Mouse (Mus musculus): ENCODE results near the gene Mroh3. TPM values are rescaled to one million over a fixed set of nuclear protein-coding genes. Genes with fewer than 3 reads are reported as not detected.

The Mroh3 gene
- polyA plus RNA-seq, 1 experiment from 2014 or later, result 0.91 TPM

- DNase-seq (ENCODE audit: low read depth, low spot score) (peak; percentile 84), ATAC-seq (peak; percentile 67)
- no peak for TF ChIP-seq CTCF (IDR thresholded peaks at IDR 0.05)
- CTCF ChIA-PET, result no interaction called here
- POLR2A ChIA-PET, result no interaction called here
- H3K27me3 ChIP-seq, result no peaks in the 10 kb centered on the region
- in situ Hi-C loops (cut with MboI; ENCODE audit: low pct_unique_long_range_greater_than_20kb), result no loop called here
Observed at GRCm38 (mm10) chr1:136228328-136229039, 15.9 kb upstream of the Mroh3 start.

- ChIA-PET CTCF (no interaction called here), POLR2A (no interaction called here)
- in situ Hi-C loops (cut with MboI; ENCODE audit: low pct_unique_long_range_greater_than_20kb), result no loop called here
- DNase-seq (ENCODE audit: low read depth, low spot score) (peak; percentile 51), ATAC-seq (no peak)
- TF ChIP-seq CTCF (IDR thresholded peaks at IDR 0.05), result no peak
- H3K27me3 ChIP-seq, result no peaks in the 10 kb centered on the region
Observed at GRCm38 (mm10) chr1:136227870-136228269, 15.2 kb upstream of the Mroh3 start.

DNA sequence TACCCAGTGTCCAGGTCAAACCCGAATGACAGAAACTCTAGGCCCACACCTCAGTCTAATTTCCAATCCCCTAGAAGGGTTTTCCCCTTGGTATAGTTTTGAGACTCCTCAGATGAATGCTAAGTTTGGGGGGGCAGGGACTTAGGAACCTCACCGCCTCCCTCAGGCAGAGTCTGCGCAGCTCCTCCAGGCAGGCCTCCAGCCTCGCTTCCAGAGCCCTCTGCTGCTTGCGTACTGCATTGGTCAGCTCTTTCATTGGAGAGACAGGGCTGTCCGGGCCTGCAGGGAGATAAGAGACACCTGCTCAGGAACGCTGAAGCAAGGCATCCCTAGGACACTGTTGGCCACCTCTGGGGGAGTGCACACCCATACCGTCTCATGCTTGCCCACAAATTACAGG is 14.0 kb upstream of the Mroh3 start:
- CTCF ChIA-PET, result no interaction called here
- TF ChIP-seq CTCF (IDR thresholded peaks at IDR 0.05), result no peak
- no peaks in the 10 kb centered on the region for H3K27me3 ChIP-seq
- ATAC-seq (no peak), DNase-seq (ENCODE audit: low read depth, low spot score) (no peak)
- POLR2A ChIA-PET, result interaction anchor here (0.6 kb wide), 1 partner anchor 157 kb away, joined by 3 read pairs; no protein-coding TSS in a partner anchor
- in situ Hi-C loops (cut with MboI; ENCODE audit: low pct_unique_long_range_greater_than_20kb), result no loop called here

GRCm38 (mm10) chr1:136225846-136226245 is 13.2 kb upstream of the Mroh3 start:
- ChIA-PET CTCF (no interaction called here), POLR2A (interaction anchor here (0.6 kb wide), 1 partner anchor 158 kb away, joined by 3 read pairs; no protein-coding TSS in a partner anchor)
- no peak for DNase-seq (ENCODE audit: low read depth, low spot score)
- in situ Hi-C loops (cut with MboI; ENCODE audit: low pct_unique_long_range_greater_than_20kb), result no loop called here
- no peak for ATAC-seq
- H3K27me3 ChIP-seq, result no peaks in the 10 kb centered on the region
- TF ChIP-seq CTCF (IDR thresholded peaks at IDR 0.05), result no peak

GRCm38 (mm10) chr1:136223758-136224342 is 11.2 kb upstream of the Mroh3 start:
- ATAC-seq, result no peak
- POLR2A ChIA-PET, result no interaction called here

GRCm38 (mm10) chr1:136222386-136222785 is 9.8 kb upstream of the Mroh3 start:
- CTCF ChIA-PET, result no interaction called here
- POLR2A ChIA-PET, result no interaction called here
- H3K27me3 ChIP-seq, result no peaks in the 10 kb centered on the region

More at GRCm38 (mm10) chr1:136223758-136224342, 11.2 kb upstream of the Mroh3 start:
- no peaks in the 10 kb centered on the region for H3K27me3 ChIP-seq
- in situ Hi-C loops (cut with MboI; ENCODE audit: low pct_unique_long_range_greater_than_20kb), result no loop called here
- CTCF ChIA-PET, result no interaction called here
- no peak for DNase-seq (ENCODE audit: low read depth, low spot score)
- no peak for TF ChIP-seq CTCF (IDR thresholded peaks at IDR 0.05)

GRCm38 (mm10) chr1:136220037-136220871 is 7.6 kb upstream of the Mroh3 start:
- ChIA-PET POLR2A (no interaction called here), CTCF (interaction anchor here (0.9 kb wide), 1 partner anchor 10 kb away, joined by 3 read pairs; no protein-coding TSS in a partner anchor)
- no peak for TF ChIP-seq CTCF (IDR thresholded peaks at IDR 0.05)
- ATAC-seq (no peak), DNase-seq (ENCODE audit: low read depth, low spot score) (no peak)
- in situ Hi-C loops (cut with MboI; ENCODE audit: low pct_unique_long_range_greater_than_20kb), result no loop called here
- no peaks in the 10 kb centered on the region for H3K27me3 ChIP-seq

More at GRCm38 (mm10) chr1:136222386-136222785, 9.8 kb upstream of the Mroh3 start:
- TF ChIP-seq CTCF (IDR thresholded peaks at IDR 0.05), result no peak
- in situ Hi-C loops (cut with MboI; ENCODE audit: low pct_unique_long_range_greater_than_20kb), result no loop called here
- DNase-seq (ENCODE audit: low read depth, low spot score) (no peak), ATAC-seq (no peak)

DNA sequence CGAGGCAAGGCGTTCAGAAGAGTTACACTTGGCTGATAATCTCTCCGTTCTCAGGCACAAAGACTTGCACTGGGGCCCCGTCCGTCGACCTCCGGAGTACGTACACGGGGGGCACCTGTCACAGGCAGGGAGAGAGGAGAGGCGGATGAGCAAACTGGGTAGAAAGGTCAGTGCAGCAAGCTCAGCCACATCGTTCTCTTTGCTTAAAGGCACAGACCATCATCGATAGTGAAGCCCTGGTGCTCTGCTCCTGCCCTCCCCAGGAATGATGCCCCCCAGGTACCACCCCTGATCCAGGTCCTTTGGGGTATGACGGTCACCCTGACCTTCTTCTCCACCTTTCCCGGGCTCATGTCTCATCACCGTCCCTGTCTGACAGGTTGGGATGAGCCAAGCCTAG is 1.7 kb upstream of the Mroh3 start:
- in situ Hi-C loops (cut with MboI; ENCODE audit: low pct_unique_long_range_greater_than_20kb), result no loop called here
- ChIA-PET POLR2A (no interaction called here), CTCF (no interaction called here)
- TF ChIP-seq CTCF (IDR thresholded peaks at IDR 0.05), result no peak
- DNase-seq (ENCODE audit: low read depth, low spot score), result no peak
- no peak for ATAC-seq
- no peaks in the 10 kb centered on the region for H3K27me3 ChIP-seq

- ChIA-PET POLR2A (no interaction called here), CTCF (no interaction called here)
- no peak for TF ChIP-seq CTCF (IDR thresholded peaks at IDR 0.05)
- no peak for ATAC-seq
- DNase-seq (ENCODE audit: low read depth, low spot score), result no peak
- H3K27me3 ChIP-seq, result no peaks in the 10 kb centered on the region
- in situ Hi-C loops (cut with MboI; ENCODE audit: low pct_unique_long_range_greater_than_20kb), result no loop called here
Observed at GRCm38 (mm10) chr1:136190033-136190432, 22.6 kb downstream of the Mroh3 start.

- no peak for DNase-seq (ENCODE audit: low read depth, low spot score)
- POLR2A ChIA-PET, result no interaction called here
Observed at GRCm38 (mm10) chr1:136179511-136180001, 33.1 kb downstream of the Mroh3 start.

GRCm38 (mm10) chr1:136178741-136179140 is 33.9 kb downstream of the Mroh3 start:
- no peak for ATAC-seq
- no peak for TF ChIP-seq CTCF (IDR thresholded peaks at IDR 0.05)
- POLR2A ChIA-PET, result no interaction called here
- CTCF ChIA-PET, result no interaction called here
- no peaks in the 10 kb centered on the region for H3K27me3 ChIP-seq
- in situ Hi-C loops (cut with MboI; ENCODE audit: low pct_unique_long_range_greater_than_20kb), result no loop called here
- no peak for DNase-seq (ENCODE audit: low read depth, low spot score)

More at GRCm38 (mm10) chr1:136179511-136180001, 33.1 kb downstream of the Mroh3 start:
- H3K27me3 ChIP-seq, result no peaks in the 10 kb centered on the region
- no peak for TF ChIP-seq CTCF (IDR thresholded peaks at IDR 0.05)
- CTCF ChIA-PET, result no interaction called here
- in situ Hi-C loops (cut with MboI; ENCODE audit: low pct_unique_long_range_greater_than_20kb), result no loop called here
- peak; percentile 12 for ATAC-seq
